Mouse (Mus musculus): ENCODE data around the gene Gfod2. TPM values are rescaled to one million over a fixed set of nuclear protein-coding genes. Genes with fewer than 3 reads are reported as not detected.

Gfod2 gene
- polyA plus RNA-seq, 1 experiment from 2014 or later: 11.8 TPM

DNA sequence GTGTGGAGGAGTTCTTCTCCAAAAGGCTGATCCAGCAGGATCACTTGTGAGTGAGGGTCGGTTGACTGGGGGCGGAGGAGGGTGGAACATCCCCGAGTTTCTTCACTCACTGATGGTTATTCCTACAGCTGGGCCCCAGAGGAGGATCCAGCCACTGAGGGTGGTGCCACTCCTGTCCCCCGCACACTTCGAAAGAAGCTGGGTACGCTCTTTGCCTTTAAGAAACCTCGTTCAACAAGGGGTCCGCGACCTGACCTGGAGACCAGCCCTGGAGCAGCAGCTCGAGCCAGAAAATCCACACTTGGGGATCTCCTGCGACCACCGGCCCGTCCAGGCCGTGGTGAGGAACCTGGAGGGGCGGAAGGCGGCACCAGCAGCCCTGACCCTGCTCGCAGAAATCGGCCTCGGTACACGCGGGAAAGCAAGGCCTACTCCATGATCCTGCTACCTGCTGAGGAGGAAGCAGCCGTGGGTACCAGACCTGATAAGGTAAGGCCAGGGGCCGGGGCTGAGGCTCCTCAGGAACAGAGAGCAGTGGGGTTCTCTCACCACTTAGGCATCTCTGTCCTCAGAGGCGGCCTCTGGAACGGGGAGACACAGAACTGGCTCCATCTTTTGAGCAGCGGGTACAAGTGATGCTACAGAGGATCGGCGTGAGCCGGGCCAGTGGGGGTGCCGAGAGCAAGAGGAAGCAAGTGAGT lies 63.2 kb downstream of the Gfod2 start:
- Histone ChIP-seq H3K36me3 (ENCODE audit: control insufficient read depth, insufficient read depth, low read length) (peaks cover 21% of the 10 kb centered on the region), H3K4me3 (ENCODE audit: low read depth, low read length) (no peak overlapping the region), H3K9me3 (ENCODE audit: control insufficient read depth, low read length) (0 out of 2 replicates have a peak, but pooled peaks cover 5% of the 10 kb centered on the region), H3K4me1 (replicated peaks; ENCODE audit: control insufficient read depth, insufficient read depth, low read length) (peaks cover 11% of the 10 kb centered on the region), H3K27me3 (replicated peaks; ENCODE audit: control insufficient read depth, insufficient read depth, low read length) (0 out of 2 replicates have a peak, but pooled peaks cover 3% of the 10 kb centered on the region), H3K27ac (ENCODE audit: low read depth) (no peak overlapping the region), H3K4me2 (ENCODE audit: low read length) (no peak overlapping the region), H3K9ac (ENCODE audit: low read length) (no peak overlapping the region)
- ATAC-seq (replicated peaks; ENCODE audit: low FRiP score, low TSS enrichment, low read depth) (no peak), DNase-seq (ENCODE audit: low spot score) (no peak)
- 81% methylated on average over 30 of the region's 30 CpGs for WGBS

DNA sequence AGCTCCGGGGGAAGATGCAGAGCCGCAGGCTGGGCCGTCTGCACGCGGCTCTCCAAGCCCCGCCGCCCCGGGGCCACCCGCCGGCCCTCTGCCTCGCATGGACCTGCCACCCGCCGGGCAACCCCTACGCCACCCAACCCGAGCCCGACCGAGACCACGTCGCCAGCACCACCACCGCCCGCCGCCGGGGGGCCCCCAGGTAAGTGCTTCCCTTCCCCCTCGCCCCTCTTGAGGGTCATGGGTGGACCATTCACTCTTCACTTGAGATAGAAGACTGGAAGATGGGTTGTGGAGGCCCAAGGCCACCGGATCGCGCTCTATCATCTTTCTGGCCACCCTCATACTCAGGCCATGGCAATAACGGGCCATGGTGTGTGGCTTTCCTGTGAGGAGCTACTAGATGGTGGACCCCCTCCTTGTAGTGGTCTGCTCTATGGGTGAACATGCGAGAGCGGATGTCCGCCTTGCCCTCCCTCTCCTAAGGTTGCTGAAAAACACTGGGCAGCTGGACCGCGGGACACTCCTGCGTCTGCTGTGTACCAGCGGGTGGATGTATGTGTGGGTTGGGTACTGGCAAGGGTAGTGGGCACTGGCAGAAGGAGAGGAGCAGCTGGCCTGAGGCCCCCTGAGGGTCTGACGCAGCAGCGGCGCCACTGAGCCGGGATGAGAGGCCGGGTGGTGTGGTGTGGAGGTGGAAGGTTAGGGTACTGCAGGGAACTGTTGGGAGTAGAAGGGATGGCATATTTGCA lies 64.2 kb downstream of the Gfod2 start:
- DNase-seq (ENCODE audit: low spot score) (no peak), ATAC-seq (replicated peaks; ENCODE audit: low FRiP score, low TSS enrichment, low read depth) (peak; percentile 25; the same call in 1 of the 2 replicates)
- H3K27me3 ChIP-seq (replicated peaks; ENCODE audit: control insufficient read depth, insufficient read depth, low read length): 0 out of 2 replicates have a peak, but pooled peaks cover 3% of the 10 kb centered on the region
- WGBS: 9% methylated on average over 38 of the region's 40 CpGs
- H3K9me3 ChIP-seq (ENCODE audit: control insufficient read depth, low read length): 0 out of 2 replicates have a peak, but pooled peaks cover 5% of the 10 kb centered on the region
- H3K4me3 ChIP-seq (ENCODE audit: low read depth, low read length): peak overlapping the region; percentile 37
- H3K36me3 ChIP-seq (ENCODE audit: control insufficient read depth, insufficient read depth, low read length): peaks cover 21% of the 10 kb centered on the region
- H3K4me2 ChIP-seq (ENCODE audit: low read length): peak overlapping the region; percentile 94
- H3K9ac ChIP-seq (ENCODE audit: low read length): 0 out of 2 replicates have a peak overlapping the region, but pooled peaks have one; percentile 20
- peaks cover 7% of the 10 kb centered on the region for H3K4me1 ChIP-seq (replicated peaks; ENCODE audit: control insufficient read depth, insufficient read depth, low read length)
- no peak overlapping the region for H3K27ac ChIP-seq (ENCODE audit: low read depth)

DNA sequence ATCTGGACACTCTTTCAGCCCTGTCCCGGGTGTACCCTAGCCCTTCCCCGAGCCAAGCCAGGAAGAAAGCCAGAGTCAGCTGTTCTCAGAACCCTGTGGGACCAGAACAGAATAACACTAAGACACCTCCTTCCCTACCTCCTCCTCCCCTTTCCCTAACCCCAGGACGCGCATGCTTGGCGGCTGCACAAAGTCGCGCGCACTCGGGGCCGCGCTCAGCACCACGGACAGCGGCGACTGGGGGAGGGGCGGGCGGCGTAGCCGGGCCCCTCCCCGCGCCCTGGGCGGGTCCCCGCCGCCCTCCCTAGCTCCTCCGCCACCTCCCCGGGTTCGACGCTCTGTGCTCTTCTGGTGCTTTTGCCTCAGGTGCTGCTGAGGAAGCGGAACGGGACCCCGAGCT lies 64.8 kb downstream of the Gfod2 start:
- Histone ChIP-seq H3K9ac (ENCODE audit: low read length) (0 out of 2 replicates have a peak overlapping the region, but pooled peaks have one; percentile 20), H3K4me1 (replicated peaks; ENCODE audit: control insufficient read depth, insufficient read depth, low read length) (peaks cover 7% of the 10 kb centered on the region), H3K4me2 (ENCODE audit: low read length) (peak overlapping the region; percentile 94), H3K4me3 (ENCODE audit: low read depth, low read length) (peak overlapping the region; percentile 37), H3K9me3 (ENCODE audit: control insufficient read depth, low read length) (0 out of 2 replicates have a peak, but pooled peaks cover 5% of the 10 kb centered on the region), H3K27me3 (replicated peaks; ENCODE audit: control insufficient read depth, insufficient read depth, low read length) (0 out of 2 replicates have a peak, but pooled peaks cover 3% of the 10 kb centered on the region), H3K36me3 (ENCODE audit: control insufficient read depth, insufficient read depth, low read length) (peaks cover 21% of the 10 kb centered on the region), H3K27ac (ENCODE audit: low read depth) (no peak overlapping the region)
- WGBS: 2% methylated on average over 29 of the region's 30 CpGs
- ATAC-seq (replicated peaks; ENCODE audit: low FRiP score, low TSS enrichment, low read depth) (peak; percentile 42; the same call in 1 of the 2 replicates), DNase-seq (ENCODE audit: low spot score) (peak; percentile 91)

DNA sequence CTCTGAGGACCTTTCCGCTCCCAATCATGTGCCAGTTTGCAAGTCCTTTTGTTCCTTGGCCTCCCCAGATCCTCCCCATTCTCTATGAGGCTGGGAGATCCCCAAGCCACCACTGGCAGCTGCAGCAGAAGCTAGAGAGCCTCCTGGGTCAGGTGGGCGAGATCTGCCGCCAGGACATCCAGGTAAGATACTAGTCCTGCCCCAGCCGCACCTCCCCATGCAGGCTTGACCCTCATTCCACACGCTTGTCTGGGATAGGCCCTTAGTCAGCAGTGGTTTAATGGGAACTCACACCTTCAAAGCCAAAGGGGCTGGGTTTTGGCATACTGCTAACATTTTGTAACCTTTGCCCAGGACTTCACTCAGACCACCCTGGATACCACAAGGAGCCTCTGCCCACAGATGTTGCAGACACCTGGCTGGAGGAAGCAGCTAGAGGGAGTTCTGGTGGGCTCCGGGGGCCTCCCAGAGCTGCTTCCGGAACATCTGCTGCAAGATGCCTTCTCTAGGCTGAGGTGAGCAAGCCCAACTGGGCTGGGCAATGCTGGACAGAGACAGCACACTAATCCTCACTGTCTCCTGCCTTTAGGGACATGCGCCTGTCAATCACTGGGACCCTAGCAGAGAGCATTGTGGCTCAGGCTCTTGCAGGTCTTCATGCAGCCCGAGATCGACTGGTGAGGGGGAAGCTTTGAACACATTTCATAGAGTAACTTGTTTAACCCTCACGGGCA lies 65.8 kb downstream of the Gfod2 start:
- H3K9me3 ChIP-seq (ENCODE audit: control insufficient read depth, low read length): 0 out of 2 replicates have a peak, but pooled peaks cover 5% of the 10 kb centered on the region
- H3K27ac ChIP-seq (ENCODE audit: low read depth): no peak overlapping the region
- peaks cover 7% of the 10 kb centered on the region for H3K4me1 ChIP-seq (replicated peaks; ENCODE audit: control insufficient read depth, insufficient read depth, low read length)
- ATAC-seq (replicated peaks; ENCODE audit: low FRiP score, low TSS enrichment, low read depth): no peak
- H3K9ac ChIP-seq (ENCODE audit: low read length): no peak overlapping the region
- no peak overlapping the region for H3K4me2 ChIP-seq (ENCODE audit: low read length)
- 94% methylated on average over 11 of the region's 11 CpGs for WGBS
- no peak overlapping the region for H3K4me3 ChIP-seq (ENCODE audit: low read depth, low read length)
- peaks cover 11% of the 10 kb centered on the region for H3K36me3 ChIP-seq (ENCODE audit: control insufficient read depth, insufficient read depth, low read length)
- no peak for DNase-seq (ENCODE audit: low spot score)
- H3K27me3 ChIP-seq (replicated peaks; ENCODE audit: control insufficient read depth, insufficient read depth, low read length): 0 out of 2 replicates have a peak, but pooled peaks cover 3% of the 10 kb centered on the region

DNA sequence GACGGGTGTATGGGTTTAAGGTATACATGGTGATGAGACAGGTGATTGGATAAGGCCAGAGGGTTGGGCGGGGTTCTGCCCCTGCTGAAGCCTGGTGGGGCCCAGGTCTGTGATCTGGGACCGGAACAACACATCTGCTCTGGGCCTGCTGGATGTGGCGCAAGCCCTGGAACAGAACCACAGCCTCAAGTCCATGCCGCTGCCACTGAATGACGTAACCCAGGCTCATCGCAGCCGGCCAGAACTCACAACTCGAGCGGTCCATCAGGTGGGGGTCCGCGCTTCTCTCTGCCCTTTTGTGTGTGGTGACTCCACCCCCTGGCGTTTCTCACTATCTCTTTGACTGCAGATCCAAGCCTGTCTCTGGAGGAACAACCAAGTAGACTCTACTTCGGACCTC lies 67.5 kb downstream of the Gfod2 start:
- DNase-seq (ENCODE audit: low spot score): no peak
- H3K4me1 ChIP-seq (replicated peaks; ENCODE audit: control insufficient read depth, insufficient read depth, low read length): peaks cover 7% of the 10 kb centered on the region
- 72% methylated on average over 14 of the region's 14 CpGs for WGBS
- H3K27me3 ChIP-seq (replicated peaks; ENCODE audit: control insufficient read depth, insufficient read depth, low read length): 0 out of 2 replicates have a peak, but pooled peaks cover 3% of the 10 kb centered on the region
- H3K27ac ChIP-seq (ENCODE audit: low read depth): no peak overlapping the region
- no peak overlapping the region for H3K4me2 ChIP-seq (ENCODE audit: low read length)
- H3K9ac ChIP-seq (ENCODE audit: low read length): no peak overlapping the region
- ATAC-seq (replicated peaks; ENCODE audit: low FRiP score, low TSS enrichment, low read depth): no peak
- no peak overlapping the region for H3K4me3 ChIP-seq (ENCODE audit: low read depth, low read length)
- no peaks in the 10 kb centered on the region for H3K36me3 ChIP-seq (ENCODE audit: control insufficient read depth, insufficient read depth, low read length)
- H3K9me3 ChIP-seq (ENCODE audit: control insufficient read depth, low read length): 0 out of 2 replicates have a peak, but pooled peaks cover 5% of the 10 kb centered on the region

DNA sequence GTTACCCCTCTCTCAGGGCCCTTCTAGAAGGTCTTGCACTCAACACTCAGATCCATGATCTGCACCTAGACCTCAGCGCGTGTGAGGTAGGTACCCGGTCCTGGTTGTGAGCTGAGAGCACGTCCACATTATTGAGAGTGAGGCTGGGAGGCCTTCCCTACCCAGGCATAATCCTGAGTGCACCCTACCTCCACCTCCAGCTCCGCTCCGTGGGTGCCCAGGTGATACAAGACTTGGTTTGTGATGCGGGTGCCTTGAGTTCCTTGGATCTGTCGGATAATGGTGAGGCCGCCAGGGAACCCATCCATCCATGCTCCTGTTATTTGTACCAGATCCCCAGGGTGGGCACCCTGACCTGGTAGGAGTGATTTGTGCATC lies 68.5 kb downstream of the Gfod2 start:
- Histone ChIP-seq H3K36me3 (ENCODE audit: control insufficient read depth, insufficient read depth, low read length) (no peaks in the 10 kb centered on the region), H3K9me3 (ENCODE audit: control insufficient read depth, low read length) (0 out of 2 replicates have a peak, but pooled peaks cover 5% of the 10 kb centered on the region), H3K4me1 (replicated peaks; ENCODE audit: control insufficient read depth, insufficient read depth, low read length) (peaks cover 7% of the 10 kb centered on the region), H3K27ac (ENCODE audit: low read depth) (no peak overlapping the region), H3K27me3 (replicated peaks; ENCODE audit: control insufficient read depth, insufficient read depth, low read length) (0 out of 2 replicates have a peak, but pooled peaks cover under 1% of the 10 kb centered on the region), H3K9ac (ENCODE audit: low read length) (no peak overlapping the region), H3K4me2 (ENCODE audit: low read length) (no peak overlapping the region), H3K4me3 (ENCODE audit: low read depth, low read length) (no peak overlapping the region)
- no peak for DNase-seq (ENCODE audit: low spot score)
- WGBS: 89% methylated on average over 9 of the region's 9 CpGs
- ATAC-seq (replicated peaks; ENCODE audit: low FRiP score, low TSS enrichment, low read depth): no peak

DNA sequence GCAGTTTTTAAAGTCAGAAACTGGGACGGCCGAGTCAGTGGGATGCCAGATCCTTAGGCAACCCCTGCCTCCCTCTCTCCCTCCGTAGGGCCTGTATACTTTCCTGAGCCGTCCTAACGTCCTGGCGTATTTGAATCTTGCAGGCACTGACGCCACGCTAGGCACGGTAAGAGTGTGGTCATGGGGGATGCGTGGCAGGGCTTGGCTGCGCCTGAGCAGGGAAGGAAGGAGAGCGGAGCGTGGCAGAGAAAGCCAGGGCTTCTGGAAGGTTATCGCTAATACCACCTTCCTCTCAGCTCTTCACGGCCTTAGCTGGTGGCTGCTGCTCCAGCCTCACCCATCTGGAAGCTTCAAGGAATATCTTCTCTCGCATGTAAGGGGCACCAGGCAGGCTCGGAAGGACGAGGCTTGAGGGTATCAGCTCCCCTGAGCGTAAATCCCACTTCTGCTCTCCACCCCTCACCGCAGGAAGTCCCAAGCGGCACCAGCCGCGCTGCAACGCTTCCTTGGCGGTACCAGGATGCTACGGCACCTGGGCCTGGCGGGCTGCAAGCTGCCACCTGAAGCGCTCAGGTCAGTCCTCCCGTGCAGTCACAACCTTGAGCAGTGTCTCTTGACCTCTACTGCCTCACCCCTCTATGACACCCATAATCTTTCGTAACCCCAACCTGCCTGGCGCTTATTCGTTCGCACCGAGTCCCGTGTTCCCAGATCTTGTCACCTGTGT lies 69.0 kb downstream of the Gfod2 start:
- WGBS: 68% methylated on average over 35 of the region's 35 CpGs
- no peak overlapping the region for H3K4me2 ChIP-seq (ENCODE audit: low read length)
- DNase-seq (ENCODE audit: low spot score) (no peak), ATAC-seq (replicated peaks; ENCODE audit: low FRiP score, low TSS enrichment, low read depth) (no peak)
- no peaks in the 10 kb centered on the region for H3K27me3 ChIP-seq (replicated peaks; ENCODE audit: control insufficient read depth, insufficient read depth, low read length)
- no peak overlapping the region for H3K4me3 ChIP-seq (ENCODE audit: low read depth, low read length)
- no peak overlapping the region for H3K27ac ChIP-seq (ENCODE audit: low read depth)
- peaks cover 4% of the 10 kb centered on the region for H3K36me3 ChIP-seq (ENCODE audit: control insufficient read depth, insufficient read depth, low read length)
- H3K9me3 ChIP-seq (ENCODE audit: control insufficient read depth, low read length): 0 out of 2 replicates have a peak, but pooled peaks cover 5% of the 10 kb centered on the region
- H3K4me1 ChIP-seq (replicated peaks; ENCODE audit: control insufficient read depth, insufficient read depth, low read length): peaks cover 6% of the 10 kb centered on the region
- H3K9ac ChIP-seq (ENCODE audit: low read length): no peak overlapping the region

Measured in intestine, embryonic 14.5 days (tissue).